Mouse (Mus musculus) adipocyte (in vitro differentiated cells): ENCODE data around the gene Smco4.
"Not testable (repeated sequence)": the region's sequence is repeated elsewhere in the genome, so short reads cannot be mapped to it uniquely, and the experiment has no call there.

ENCODE experiments used
- DNase-seq: peaks from one replicate; pipeline ENCODE4 v3.0.0-alpha.2; 2016; ENCODE audit warnings: low spot score

The Smco4 gene

GRCm38 (mm10) chr9:15493235-15493924 is at the start of gene Smco4:
Smco4 (plus strand) TSS chr9:15493432.
- peak; percentile 21 for DNase-seq

DNA sequence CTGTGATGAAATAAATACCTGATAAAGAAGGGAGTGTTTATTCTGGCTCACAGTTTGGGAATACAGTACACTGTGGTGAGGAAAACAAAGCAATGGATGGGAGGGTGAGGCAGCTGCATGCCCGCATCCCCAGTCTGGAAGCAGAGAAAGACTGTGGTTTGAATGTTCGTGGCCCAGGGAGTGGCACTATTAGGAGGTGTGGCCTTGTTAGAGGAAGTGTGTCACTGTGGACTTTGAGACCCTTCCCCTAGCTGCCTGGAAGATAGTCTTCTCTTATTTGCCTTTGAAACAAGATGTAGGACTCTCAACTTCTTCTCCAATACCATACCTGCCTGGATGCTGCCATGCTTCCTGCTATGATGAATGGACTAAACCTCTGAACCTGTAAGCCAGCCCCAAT is 45.8 kb upstream of the Smco4 start:
- no peak for DNase-seq

DNA sequence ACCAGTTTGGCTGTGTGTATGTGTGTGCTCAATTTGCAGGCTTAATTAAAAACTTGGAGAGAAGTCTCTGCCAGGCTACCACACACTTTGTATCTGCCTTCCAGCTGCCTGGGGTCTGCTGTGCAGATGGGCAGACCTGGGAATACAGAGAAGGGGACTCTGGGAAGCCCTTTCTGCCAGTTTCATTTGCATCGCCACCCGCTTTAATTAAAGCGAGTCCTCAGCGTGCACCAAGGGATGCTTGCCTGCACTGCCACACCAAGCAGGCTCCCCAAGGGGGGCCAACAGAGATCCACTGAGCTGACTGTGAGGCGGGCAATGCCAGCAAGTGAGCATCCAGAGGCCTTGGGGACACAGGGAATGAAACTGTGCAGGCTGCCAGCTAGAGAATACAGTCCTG is 42.3 kb upstream of the Smco4 start:
- DNase-seq: no peak

GRCm38 (mm10) chr9:15472256-15472655 is 21.0 kb upstream of the Smco4 start:
- no peak for DNase-seq

GRCm38 (mm10) chr9:15473206-15473605 is 20.0 kb upstream of the Smco4 start:
- no peak for DNase-seq

DNA sequence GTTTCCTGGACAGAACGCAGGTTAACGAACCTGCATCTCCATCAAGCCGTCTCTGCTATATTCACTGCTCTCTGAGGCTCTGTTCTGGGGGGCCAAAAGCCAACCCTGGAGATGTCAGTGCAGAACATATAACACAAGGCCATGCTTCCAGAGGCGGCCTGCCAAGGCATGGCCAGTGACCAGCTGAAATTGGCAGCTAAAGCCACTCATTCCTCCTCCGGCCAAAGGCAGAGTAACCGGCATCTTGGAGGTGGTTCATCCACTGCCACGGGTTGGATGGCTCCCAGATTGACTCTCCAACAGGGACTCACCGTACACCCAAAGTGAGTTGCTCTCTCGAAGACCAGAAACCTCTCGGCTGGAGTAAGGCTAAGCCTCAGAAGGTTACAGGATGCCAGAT is 15.7 kb upstream of the Smco4 start:
- DNase-seq: peak; percentile 16

- no peak for DNase-seq
These were observed 5.4 kb upstream of the Smco4 start for GRCm38 (mm10) chr9:15487682-15488424.

GRCm38 (mm10) chr9:15489293-15489692 is 3.9 kb upstream of the Smco4 start:
- no peak for DNase-seq

DNA sequence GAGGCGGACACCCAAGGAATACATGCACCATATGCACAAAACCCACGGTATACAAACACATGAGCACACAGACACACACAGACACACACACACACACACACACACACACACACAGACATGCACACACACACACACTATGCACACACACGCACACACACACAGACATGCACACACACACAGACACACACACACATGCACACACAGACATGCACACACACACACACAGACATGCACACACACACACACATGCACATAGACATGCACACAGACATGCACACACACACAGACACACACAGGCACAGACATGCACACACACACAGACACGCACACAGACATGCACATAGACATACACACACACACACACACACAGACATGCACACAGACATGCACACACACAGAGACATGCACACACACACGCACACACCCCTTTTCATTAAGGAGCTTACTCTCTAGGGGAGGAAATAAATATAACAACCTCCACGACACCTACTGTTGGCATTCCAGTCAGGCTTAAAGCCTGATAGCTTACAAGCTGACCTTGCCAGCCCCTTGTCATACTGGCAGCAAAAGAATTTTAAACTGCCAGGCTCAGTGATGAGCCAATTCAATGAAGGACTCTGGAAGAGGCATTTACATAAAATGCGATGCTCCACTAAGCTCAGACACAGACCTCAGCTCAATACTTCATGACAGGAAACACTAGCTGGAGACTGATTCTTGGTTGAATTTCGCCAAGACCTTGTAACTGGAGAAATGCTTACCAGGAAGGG is 2.7 kb upstream of the Smco4 start:
- no peak for DNase-seq

DNA sequence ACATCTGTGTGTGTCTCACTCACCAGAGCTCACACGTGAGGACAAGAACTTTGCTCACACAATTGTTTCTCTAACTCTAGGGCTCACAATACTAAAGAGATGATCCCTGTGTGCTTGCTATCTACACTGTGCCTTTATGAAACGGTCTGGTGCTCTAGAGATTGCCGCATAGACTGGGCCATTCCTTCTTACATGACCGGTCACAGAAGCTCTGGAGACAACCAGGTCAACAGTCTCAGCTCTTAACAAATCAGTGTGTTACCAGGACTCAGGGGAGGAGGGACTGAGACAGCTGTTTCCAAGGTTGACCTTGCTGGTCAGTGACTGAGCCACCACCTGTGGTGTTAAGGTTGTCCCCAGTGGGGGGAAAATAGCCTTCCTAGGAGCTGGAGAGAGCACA is 1.5 kb upstream of the Smco4 start:
- DNase-seq: no peak

DNA sequence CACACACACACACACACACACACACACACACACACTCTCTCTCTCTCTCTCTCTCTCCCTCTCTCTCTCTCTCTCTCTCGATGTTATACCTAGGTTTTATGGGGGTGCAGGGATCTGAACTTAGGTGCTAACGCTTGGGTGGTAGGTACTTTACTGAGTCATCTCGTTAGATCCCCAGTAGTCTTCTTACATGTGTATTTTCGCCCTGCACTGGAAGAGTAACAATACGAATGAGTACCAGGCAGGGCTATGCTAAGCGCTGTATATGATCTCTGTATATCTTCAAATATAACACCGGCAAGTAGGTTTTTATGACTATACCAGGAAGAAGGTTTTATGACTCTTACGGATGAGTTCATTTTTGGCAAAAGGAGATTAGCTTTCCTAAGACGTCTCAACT is 831 bp upstream of the Smco4 start:
- no peak for DNase-seq

- peak; percentile 16 for DNase-seq
These were observed 810 bp downstream of the Smco4 start for GRCm38 (mm10) chr9:15493925-15494558.

- not testable (repeated sequence) for DNase-seq
These were observed 2.0 kb downstream of the Smco4 start for GRCm38 (mm10) chr9:15495281-15495680.

- no peak for DNase-seq
These were observed 2.8 kb downstream of the Smco4 start for GRCm38 (mm10) chr9:15495921-15496577.

- DNase-seq: no peak
These were observed 6.8 kb downstream of the Smco4 start for GRCm38 (mm10) chr9:15500025-15500424.

- no peak for DNase-seq
These were observed 8.4 kb downstream of the Smco4 start for GRCm38 (mm10) chr9:15501319-15502256.

GRCm38 (mm10) chr9:15502476-15502875 is 9.2 kb downstream of the Smco4 start:
- DNase-seq: no peak

DNA sequence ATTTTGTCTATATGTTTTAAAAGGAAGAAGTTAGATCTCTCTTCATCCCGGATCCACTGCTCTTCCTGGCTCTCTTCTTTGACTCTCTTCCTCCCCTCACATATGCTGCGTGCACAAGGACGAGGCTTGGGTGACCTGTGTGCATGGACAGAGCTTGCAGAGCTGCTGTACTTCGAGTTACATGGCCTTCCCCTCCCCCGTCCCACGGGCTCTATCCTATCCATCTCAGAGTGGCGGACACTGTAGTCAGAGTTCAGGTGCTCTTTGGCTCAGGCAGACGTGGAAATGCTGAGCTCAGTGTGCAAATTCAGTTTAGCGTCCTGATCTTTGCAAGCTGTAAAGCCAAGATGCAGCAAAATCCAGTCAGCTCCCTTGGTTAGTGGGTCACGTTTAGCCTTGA is 10.1 kb downstream of the Smco4 start:
- DNase-seq: no peak

- DNase-seq: no peak
These were observed 10.6 kb downstream of the Smco4 start for GRCm38 (mm10) chr9:15503827-15504226.

- no peak for DNase-seq
These were observed 12.1 kb downstream of the Smco4 start for GRCm38 (mm10) chr9:15505288-15505687.

DNA sequence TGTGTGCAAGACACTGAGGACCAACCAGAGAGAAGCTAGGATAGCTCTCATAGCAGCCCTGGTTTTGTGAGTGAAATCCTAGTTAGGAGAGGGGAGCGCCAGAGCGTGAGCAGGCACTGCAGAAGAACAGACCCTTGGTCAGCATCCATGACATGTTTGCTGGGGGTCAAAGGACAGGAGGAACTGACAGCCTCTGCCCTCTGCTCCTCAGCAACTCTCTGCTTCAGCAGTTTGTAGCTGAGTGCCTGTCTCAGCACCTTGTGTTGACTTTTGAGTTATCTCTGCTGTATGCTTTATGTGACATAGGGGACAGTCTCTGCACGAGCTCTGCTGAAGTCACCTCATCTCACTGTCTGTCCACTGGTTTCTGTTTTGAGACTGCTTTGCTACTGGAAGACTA is 13.6 kb downstream of the Smco4 start:
- DNase-seq: no peak
